Mouse (Mus musculus) fibroblast of lung, adult 2 months (primary cell): Measurements from ENCODE around the gene Evpl.
"Not testable (repeated sequence)": the region's sequence is repeated elsewhere in the genome, so short reads cannot be mapped to it uniquely, and the experiment has no call there.

Experiments used
- DNase-seq: peaks from one replicate; pipeline ENCODE4 v3.0.0-alpha.2; 2011; ENCODE audit warnings: low read depth

Gene Evpl

DNA sequence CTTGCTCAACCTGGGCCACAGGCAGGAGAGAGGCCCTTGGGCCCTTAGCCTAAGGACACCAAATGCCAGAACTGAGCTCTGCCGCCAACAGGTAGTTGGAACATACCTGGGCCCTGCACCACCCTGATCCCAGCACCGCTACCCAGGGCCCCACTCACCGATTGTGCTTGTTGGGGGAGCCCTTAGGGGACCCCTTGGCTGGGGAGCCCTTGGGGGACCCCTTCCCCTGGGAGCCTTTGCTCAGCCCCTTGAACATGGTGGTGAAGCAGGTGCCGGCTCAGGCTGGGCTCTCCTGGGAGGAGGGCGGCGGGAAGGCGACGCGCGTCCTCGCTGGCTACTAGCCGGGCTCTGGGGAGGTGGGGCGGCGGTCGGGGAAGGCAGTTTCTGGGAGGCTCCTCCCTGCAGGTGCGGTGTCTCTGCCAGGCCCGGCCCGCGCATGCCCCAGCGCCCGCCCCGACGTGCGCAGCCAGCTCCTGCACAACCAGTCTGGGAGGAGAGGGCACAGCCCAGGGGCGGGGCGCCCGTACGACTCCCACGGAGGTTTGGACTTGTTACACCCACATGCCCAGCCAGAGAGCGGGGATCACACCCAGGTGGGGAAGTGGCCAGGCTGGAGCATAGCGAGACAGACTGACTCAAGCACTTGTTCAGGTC is at the start of gene Evpl:
Gene Evpl, minus strand, starts transcription at position 336 of the 654 bp plus-strand sequence.
- peak; percentile 35 for DNase-seq

DNA sequence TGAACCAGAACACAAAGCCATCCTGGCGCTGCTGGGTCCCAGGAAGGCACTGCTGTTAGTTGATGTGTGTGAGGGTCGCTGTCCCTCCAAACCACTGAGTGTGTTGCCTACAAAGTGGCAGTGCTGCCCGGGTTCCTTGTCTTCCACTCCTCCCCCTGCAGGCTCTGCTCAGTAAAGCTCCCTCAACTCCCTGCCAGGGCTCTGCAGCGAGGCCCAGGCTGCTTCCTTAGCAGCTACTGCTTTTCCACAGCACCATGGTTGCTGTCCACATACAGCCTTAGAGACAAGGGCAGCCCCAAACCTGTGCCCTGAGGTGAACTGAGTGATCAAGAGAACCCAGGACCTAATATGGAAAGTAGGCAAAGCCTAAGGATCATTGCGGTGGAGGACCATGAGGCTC is 49.5 kb upstream of the Evpl start:
- DNase-seq, result no peak

DNA sequence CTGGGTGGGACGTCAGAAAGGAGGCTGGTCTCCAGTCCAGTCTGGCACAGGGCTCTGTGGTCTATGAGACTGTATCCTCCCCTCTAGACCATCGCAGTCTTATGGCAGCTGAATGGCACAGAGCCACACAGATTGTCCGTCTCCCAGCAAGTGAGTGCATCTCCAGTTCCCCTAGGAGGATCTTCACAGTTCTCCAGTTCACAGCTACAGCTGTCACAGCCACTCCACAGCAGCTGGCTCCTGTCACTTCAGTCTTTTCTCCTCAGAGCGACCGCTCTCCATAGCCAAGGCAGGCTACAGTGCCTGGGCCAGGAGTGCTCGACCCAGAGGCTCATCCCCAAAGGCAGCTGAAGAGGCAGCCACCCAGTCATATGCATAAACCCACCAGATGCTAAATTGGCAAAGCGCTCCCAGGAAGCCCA is 47.9 kb upstream of the Evpl start:
- no peak for DNase-seq

DNA sequence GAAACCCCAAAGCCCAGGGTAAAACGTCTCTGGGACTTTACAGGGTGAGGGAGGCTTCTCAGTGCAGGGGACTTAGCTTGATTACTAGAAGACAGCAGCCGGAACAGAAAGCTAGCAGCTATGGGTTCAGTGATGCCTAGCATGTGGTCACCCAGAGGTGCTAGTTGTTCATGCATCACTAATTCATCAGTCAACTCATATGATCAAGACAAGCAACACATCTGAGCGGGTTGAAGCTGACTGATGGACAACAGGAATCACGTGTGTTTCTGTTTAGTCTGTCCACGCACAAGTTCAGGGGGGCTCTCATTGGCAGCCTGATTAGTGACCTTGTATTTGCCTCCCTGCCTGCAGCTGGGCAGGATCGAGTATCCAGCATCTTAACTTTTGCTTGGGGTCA is 46.1 kb upstream of the Evpl start:
- no peak for DNase-seq

DNA sequence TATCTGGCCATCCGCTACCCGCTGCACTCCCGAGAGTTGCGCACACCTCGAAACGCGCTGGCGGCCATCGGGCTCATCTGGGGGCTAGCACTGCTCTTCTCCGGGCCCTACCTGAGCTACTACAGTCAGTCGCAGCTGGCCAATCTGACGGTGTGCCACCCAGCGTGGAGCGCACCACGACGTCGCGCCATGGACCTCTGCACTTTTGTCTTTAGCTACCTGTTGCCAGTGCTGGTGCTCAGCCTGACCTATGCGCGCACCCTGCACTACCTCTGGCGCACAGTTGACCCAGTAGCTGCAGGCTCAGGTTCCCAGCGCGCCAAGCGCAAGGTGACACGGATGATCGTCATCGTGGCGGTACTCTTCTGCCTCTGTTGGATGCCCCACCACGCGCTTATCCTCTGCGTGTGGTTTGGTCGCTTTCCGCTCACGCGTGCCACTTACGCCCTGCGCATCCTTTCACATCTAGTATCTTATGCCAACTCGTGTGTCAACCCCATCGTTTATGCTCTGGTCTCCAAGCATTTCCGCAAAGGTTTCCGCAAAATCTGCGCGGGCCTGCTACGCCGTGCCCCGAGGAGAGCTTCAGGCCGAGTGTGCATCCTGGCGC is 45.1 kb upstream of the Evpl start:
- no peak for DNase-seq

DNA sequence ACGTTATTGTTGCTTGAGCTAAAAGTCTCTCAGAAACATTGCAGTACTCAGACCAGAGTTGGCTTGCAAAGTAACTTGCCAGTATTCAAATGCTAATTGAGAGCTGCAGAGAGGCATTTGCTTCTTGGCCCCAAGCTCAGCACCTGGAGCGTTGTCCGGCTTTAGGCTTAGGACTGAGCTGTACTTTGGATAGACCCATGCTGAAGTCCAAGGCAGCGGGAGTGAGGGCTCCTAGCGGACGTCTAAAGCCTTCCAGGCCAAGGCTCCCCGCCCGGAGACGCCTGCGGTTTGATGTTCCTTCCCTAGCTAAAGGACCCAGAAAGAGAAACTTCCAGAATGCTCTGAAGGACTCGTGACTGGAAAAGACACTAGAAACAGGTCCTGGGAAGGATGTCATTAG is 44.2 kb upstream of the Evpl start:
- no peak for DNase-seq

DNA sequence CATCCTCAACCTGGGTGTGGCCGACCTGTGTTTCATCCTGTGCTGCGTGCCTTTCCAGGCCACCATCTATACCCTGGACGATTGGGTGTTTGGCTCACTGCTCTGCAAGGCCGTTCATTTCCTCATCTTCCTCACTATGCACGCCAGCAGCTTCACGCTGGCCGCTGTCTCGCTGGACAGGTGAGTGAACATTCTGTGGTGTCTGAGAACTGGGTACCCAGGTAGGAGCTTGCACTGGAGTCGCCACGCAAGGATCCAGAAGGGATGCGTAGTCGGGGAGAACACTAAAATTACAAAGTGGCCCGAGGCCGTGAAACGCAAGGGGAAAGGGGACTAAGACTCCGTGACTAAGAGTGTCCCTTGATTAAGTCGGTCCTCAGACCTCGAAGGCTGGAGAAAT is 43.8 kb upstream of the Evpl start:
- no peak for DNase-seq

DNA sequence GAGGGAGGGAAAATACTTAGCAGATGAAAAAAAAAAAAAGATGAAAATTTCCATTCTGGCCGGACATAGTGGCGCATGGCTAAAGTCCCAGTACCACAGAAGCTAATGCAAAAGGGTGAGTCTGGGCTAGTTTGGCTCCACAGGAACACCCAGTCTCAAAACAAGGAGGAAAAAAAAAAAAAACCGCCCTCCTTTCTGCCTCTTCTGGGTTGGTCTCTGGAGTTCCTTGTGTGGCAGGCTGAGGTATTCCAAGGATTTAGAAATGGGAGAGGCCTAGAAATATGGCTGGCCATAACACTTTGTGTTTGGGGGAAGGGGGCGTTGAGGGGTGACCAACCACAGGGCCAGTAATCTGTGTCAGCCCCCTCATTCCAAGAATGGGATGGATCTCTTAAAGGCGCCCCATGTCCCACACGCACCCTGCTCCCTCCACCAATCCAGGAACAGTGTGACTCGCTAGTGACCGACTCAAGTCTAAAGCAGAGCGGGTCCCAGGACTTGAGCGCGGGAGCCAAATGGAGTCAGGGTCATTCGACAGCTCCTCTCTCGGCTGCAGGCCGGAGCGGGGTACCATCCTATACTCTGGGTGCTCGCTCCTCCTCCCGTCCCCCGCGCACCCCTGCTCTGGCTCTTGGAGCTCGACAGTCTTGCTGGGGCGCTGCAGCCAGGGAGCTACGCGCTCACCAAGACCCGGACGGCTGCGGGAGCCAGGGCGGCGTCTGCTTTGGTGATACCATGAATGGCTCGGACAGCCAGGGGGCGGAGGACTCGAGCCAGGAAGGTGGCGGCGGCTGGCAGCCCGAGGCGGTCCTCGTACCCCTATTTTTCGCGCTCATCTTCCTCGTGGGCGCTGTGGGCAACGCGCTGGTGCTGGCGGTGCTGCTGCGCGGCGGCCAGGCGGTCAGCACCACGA is 43.1 kb upstream of the Evpl start, which contains the start of gene Galr2:
Gene Galr2, plus strand, starts transcription at position 189 of the 913 bp plus-strand sequence.
- DNase-seq, result no peak

DNA sequence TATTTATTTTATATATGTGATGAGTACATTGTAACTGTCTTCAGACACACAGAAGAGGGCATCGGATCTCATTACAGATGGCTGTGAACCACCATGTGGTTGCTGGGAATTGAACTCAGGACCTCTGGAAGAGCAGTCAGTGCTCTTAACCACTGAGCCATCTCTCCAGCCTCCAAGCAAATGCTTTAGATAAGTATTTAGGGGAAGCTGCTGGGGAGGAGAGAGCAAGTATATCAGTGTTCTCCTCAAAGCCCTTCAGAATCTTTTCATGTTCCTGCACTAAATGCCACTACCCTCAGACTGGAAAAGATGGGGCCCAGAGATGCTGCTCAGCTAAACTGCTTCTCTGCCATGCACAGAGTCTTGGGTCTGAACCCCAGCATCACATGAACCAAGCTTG is 39.3 kb upstream of the Evpl start:
- DNase-seq, result not testable (repeated sequence)

DNA sequence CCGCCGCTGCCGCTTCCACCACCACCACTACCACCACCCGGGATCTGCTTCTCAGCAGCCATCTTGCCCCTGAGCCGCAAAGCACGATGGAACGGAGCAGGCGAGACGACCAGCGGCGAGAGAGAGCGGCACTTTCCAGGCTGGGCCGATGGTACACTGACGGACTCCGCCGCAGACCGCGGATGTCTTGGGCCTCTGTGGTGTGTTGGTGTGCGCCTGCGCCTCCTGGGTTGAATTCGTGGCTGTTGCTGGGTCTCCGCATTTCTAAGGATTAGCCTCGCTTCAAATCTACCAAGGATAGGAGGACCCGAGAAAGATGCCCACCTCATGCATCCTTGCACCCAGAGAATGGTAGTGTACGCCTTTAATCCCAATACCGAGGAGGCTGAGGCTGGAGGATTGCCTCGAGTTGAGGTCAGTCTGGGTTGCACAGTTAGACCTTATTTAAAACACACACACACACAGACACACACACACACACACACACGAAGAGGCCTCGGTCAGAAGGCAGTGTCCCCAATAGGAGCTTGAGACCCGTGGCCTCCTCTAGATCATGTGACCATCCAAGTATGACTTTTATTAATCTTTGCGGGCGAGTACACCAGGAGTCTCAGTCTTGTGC is 36.3 kb upstream of the Evpl start, which contains the start of gene Srp68:
Gene Srp68, minus strand, starts transcription at position 173 of the 622 bp plus-strand sequence.
- DNase-seq, result peak; percentile 89

DNA sequence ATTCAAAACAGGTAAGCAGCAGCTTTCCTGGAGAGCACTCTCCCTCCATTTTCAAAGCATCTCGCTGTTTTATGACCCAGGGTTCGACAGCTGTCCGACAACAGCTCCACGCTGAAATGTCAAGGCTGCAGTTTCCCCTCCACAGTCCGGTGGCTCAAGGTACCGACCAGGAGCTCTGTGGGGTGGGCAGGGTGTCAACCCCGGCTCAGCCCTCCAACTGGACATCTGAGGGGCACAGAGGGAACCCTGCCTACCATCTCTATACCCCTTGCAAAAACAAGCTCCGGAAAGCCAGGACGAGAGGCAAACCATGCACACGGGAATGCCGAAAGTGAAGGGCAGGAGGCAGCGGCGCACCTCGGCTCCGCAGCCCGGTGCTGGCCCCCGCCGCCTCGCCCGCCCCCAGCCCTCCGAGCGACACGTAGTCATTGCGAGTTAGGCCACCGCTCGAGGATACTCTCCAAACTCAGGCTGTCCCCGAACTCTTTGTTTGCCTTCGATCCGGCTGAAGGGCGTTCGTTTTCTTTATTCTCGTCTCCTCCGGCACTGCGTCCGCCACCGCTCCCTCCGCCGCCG is 35.7 kb upstream of the Evpl start:
- no peak for DNase-seq

DNA sequence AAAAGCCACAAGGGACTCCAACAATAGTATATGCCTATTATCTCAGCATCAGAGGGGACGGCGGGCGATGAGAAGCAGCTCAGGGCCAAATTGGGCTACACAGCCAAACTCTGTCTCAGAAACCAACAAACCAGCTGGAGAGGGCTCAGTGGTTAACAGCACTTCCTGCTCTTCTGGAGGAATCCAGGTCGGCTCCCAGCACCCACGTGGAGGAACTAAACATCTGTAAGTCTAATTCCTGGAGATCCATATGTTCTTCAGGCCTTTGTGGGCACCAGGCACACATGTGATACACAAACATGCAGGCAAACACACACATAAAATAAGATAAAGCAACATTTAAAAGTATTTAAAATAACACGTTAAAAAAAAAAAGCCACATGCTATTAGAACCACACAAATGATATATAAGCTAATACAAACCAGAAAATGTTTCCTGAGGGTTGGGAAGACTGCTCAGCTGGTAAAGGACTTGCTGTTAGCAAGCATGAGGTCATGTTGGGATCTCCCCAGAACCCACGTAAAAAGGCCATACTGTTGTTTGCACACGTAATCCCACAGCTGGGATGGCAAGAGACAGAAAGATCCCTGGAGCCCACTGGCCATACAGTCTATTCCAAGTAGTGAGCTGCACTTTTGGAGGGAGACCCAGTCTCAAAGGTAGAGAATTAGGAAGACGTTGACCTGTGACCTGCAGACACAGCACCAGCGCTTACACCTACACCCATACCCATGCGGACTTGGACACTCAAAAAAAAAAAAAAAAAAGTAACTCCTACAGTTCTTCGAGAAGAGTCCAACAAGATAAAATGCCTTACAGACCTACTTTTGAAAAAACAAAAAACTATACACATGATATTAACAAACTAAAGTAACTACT is 35.0 kb upstream of the Evpl start:
- no peak for DNase-seq

DNA sequence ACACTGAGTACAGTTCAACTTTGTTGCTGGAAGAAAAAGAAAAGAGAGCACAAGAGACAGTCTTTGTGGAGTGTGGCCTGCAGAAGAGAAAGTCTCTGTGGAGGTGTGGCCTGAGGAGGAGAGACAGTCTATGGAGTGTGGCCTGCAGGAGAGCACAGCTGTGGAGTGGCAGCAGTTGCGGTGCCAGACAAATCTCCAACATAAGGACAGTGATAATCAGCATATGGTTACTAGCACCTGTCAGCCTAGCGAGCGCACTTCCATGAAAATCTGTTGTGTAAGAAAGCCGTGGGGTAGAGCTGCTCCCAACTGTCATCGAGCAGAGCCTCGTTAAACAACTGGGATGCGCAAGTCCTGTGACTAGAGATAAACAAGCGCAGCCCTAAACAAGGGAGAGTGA is 31.7 kb upstream of the Evpl start:
- DNase-seq, result no peak

DNA sequence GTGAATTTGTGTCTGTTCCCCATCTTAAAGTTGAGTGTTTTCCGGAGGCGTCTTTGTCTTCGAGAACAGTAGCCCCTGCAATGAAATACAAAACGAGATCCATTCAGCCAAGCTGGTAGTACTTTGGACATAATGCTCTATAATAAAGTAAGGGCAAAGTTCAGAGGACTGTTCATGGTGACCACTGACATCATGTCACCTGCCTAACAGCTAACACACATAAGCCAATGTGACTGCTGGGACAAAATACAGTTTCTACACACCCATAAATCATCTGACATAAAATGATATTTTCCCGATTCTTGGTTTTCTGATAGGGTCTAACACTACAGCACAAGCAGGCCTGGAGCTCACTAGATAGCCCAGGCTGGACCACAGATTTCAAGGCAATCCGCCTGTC is 30.4 kb upstream of the Evpl start:
- DNase-seq, result no peak

DNA sequence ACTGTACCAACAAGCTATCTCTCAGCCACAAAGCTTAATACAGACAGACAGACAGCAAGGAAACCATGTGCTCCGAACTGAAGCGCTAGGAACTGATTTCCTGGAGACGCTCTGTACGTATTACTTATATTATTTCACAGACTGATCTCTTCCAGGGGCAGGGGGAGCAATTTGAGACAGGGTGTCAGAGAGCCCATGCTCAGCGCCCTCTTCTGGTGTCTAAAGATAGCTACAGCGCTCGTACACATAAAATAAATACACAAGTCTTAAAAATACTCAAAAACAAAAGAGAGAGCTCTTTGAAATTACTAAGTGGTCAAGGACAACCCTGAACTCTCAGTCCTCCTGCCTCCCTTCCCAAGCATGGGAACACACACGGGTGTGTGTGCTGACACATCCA is 29.8 kb upstream of the Evpl start:
- DNase-seq, result no peak

DNA sequence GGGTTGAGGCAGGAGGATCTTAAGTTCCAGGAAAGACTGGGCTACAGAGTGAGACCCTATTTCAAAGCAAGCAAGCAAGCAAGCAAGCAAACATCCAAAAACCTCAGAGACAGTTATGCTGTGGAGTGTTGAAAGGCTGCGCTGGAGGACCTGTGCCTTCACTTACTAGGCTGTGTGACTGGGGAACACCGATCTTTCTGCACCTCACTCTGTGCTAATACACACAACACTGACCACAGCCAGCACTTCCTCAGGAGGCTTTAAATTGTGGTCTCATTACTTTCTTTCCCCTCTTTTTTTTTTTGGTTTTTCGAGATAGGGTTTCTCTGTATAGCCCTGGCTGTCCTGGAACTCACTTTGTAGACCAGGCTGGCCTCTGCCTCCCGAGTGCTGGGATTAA is 28.0 kb upstream of the Evpl start:
- no peak for DNase-seq

DNA sequence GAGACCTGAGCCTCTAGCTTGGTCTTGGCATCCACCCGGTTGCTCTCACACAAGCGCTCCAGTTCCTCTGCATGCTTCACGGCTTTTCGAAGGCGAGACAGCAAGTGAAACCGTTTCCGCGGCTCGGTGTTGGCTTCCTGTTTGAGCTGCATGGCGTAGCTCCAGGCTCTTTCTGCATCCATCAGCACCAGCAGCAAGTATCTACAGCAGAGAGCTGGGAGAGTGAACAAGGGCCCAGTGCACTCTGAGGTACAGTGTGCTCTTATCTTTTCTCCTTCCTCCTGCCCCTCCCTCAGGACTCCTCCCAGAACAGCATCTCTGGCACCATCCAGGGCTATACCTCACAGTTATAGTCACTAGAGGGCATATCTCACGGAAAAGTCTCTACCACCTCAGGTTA is 27.5 kb upstream of the Evpl start:
- DNase-seq, result no peak

DNA sequence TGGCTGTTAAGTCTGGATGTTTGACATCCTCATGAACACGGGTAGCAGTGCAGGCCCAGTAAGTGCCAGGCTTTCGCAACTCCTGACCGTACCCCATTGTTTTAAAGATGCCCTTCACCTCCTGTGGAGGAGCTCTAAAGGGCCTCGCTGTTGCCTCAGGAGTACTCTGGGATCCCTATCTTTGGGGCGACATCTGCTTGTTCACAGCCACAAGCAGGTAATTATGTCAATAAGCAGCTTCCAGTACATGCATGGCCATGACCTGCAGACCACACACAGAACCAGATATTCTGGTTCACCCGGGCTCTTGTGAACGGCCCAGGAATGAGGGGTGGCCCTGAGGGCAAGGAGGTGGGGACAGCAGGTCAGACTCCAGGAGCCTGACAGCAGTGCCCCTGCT is 22.4 kb upstream of the Evpl start:
- no peak for DNase-seq

DNA sequence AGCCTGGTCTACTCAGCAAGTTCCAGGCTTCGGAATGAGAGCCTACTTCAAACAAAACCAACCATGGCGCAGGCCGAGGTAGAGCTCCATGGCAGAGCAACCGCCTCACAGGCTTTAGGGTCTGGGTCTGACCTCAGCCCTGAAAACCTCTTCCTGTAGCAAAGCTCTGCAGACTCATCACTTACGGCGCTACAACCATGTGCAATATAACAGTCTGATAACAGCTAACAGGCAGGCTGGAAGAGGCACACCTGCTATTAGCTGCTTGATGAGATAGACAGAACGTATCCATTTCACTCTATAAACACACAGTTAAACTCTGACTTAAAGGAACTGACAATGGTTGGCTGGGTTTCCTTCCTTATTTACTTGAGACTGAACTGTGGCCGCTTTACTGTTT is 21.6 kb upstream of the Evpl start:
- no peak for DNase-seq

DNA sequence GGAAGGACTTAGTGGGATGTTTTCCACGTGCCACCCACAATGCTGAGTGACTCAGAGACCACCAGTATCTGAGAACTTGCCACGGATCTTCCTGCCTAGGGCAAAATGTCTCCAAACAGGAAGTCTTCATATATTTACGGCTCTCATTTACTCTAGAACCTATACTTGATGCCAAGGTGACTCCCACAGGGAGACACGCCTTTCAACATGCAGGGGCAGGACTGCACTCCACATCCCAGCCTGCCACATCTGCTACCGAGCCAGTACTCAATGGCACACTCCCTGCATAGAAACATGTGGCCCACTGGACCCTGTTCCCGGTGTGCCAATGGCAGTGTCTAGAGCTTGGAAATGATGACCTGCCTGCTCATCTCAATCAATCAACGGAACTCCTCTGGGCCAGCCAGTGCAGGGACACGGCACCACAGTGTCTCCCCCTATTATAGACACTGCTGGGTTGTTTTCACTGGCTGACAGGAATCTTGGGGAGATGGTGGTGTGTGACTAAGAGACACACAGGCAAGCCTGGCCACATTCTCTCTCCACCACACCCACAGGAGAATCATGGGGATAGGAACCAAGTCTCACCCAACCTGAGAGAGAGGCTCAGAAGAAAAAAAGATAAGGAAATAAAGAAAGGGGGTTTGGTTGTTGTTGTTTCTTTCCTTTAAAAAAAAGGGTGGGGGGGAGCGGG is 18.3 kb upstream of the Evpl start:
- DNase-seq, result no peak
